Mouse (Mus musculus): ENCODE data around the gene Cpm. TPM values are rescaled to one million over a fixed set of nuclear protein-coding genes. Genes with fewer than 3 reads are reported as not detected.
"Not testable (repeated sequence)": the region's sequence is repeated elsewhere in the genome, so short reads cannot be mapped to it uniquely, and the experiment has no call there.

The Cpm gene
- polyA plus RNA-seq, 1 experiment from 2014 or later = 4.2 TPM

- peak within 1 kb of the TSS; percentile 99 for H3K27ac ChIP-seq (ENCODE audit: low read depth, low read length)
- whole genome bisulfite sequencing = under 1% methylated on average over 48 of the region's 52 CpGs
- peak within 1 kb of the TSS; percentile 81 for H3K4me2 ChIP-seq (ENCODE audit: low read depth, low read length)
- peak within 1 kb of the TSS; percentile 100 for H3K9ac ChIP-seq (replicated peaks; ENCODE audit: low read depth, low read length)
- peak; percentile 93 for ATAC-seq (ENCODE audit: low read depth)
- no peaks in the 10 kb centered on the region for H3K27me3 ChIP-seq (ENCODE audit: control insufficient read depth, insufficient read depth, low read length)
- peaks cover 20% of the 10 kb centered on the region; the same call in 1 of the 2 replicates for H3K4me1 ChIP-seq (ENCODE audit: control insufficient read depth, insufficient read depth, low read length)
- no peaks in the 10 kb centered on the region for H3K9me3 ChIP-seq (ENCODE audit: control insufficient read depth, low read length)
- H3K4me3 ChIP-seq (ENCODE audit: low read depth, low read length) = peak within 1 kb of the TSS; percentile 93
- no peaks in the 10 kb centered on the region; the same call in 1 of the 2 replicates for H3K36me3 ChIP-seq (ENCODE audit: control insufficient read depth, insufficient read depth, low read length)
Observed at GRCm38 (mm10) chr10:117710604-117711141, 81.4 kb downstream of the Cpm start, which contains the start of gene Mdm2. TSS of gene Mdm2 (minus strand) at chr10:117710758.

GRCm38 (mm10) chr10:117711408-117711807, 82.1 kb downstream of the Cpm start:
- ATAC-seq (ENCODE audit: low read depth) = no peak
- Histone ChIP-seq H3K9ac (replicated peaks; ENCODE audit: low read depth, low read length) (no peak overlapping the region), H3K9me3 (ENCODE audit: control insufficient read depth, low read length) (no peaks in the 10 kb centered on the region), H3K4me3 (ENCODE audit: low read depth, low read length) (peak overlapping the region; percentile 93), H3K4me1 (ENCODE audit: control insufficient read depth, insufficient read depth, low read length) (peaks cover 20% of the 10 kb centered on the region; the same call in 1 of the 2 replicates), H3K27me3 (ENCODE audit: control insufficient read depth, insufficient read depth, low read length) (no peaks in the 10 kb centered on the region), H3K27ac (ENCODE audit: low read depth, low read length) (no peak overlapping the region), H3K36me3 (ENCODE audit: control insufficient read depth, insufficient read depth, low read length) (no peaks in the 10 kb centered on the region; the same call in 1 of the 2 replicates), H3K4me2 (ENCODE audit: low read depth, low read length) (peak overlapping the region; percentile 59)
- 74% methylated on average over 5 of the region's 5 CpGs for WGBS

GRCm38 (mm10) chr10:117712191-117712754, 83.0 kb downstream of the Cpm start:
- no peaks in the 10 kb centered on the region; the same call in 1 of the 2 replicates for H3K36me3 ChIP-seq (ENCODE audit: control insufficient read depth, insufficient read depth, low read length)
- H3K27ac ChIP-seq (ENCODE audit: low read depth, low read length) = no peak overlapping the region
- H3K4me3 ChIP-seq (ENCODE audit: low read depth, low read length) = no peak overlapping the region
- no peaks in the 10 kb centered on the region for H3K27me3 ChIP-seq (ENCODE audit: control insufficient read depth, insufficient read depth, low read length)
- H3K4me1 ChIP-seq (ENCODE audit: control insufficient read depth, insufficient read depth, low read length) = peaks cover 14% of the 10 kb centered on the region; the same call in 1 of the 2 replicates
- WGBS = 90% methylated on average over 9 of the region's 9 CpGs
- no peak overlapping the region for H3K4me2 ChIP-seq (ENCODE audit: low read depth, low read length)
- ATAC-seq (ENCODE audit: low read depth) = no peak
- H3K9me3 ChIP-seq (ENCODE audit: control insufficient read depth, low read length) = no peaks in the 10 kb centered on the region
- no peak overlapping the region for H3K9ac ChIP-seq (replicated peaks; ENCODE audit: low read depth, low read length)

GRCm38 (mm10) chr10:117712871-117713270, 83.6 kb downstream of the Cpm start:
- no peak overlapping the region for H3K4me3 ChIP-seq (ENCODE audit: low read depth, low read length)
- H3K27ac ChIP-seq (ENCODE audit: low read depth, low read length) = no peak overlapping the region
- H3K4me1 ChIP-seq (ENCODE audit: control insufficient read depth, insufficient read depth, low read length) = peaks cover 14% of the 10 kb centered on the region; the same call in 1 of the 2 replicates
- no peak overlapping the region for H3K9ac ChIP-seq (replicated peaks; ENCODE audit: low read depth, low read length)
- H3K27me3 ChIP-seq (ENCODE audit: control insufficient read depth, insufficient read depth, low read length) = no peaks in the 10 kb centered on the region
- no peak overlapping the region for H3K4me2 ChIP-seq (ENCODE audit: low read depth, low read length)
- no peaks in the 10 kb centered on the region for H3K36me3 ChIP-seq (ENCODE audit: control insufficient read depth, insufficient read depth, low read length)
- WGBS = 94% methylated on average over 9 of the region's 9 CpGs
- ATAC-seq (ENCODE audit: low read depth) = no peak
- no peaks in the 10 kb centered on the region for H3K9me3 ChIP-seq (ENCODE audit: control insufficient read depth, low read length)

- no peak overlapping the region for H3K4me3 ChIP-seq (ENCODE audit: low read depth, low read length)
- WGBS = 95% methylated on average over 8 of the region's 8 CpGs
- H3K4me1 ChIP-seq (ENCODE audit: control insufficient read depth, insufficient read depth, low read length) = peaks cover 14% of the 10 kb centered on the region; the same call in 1 of the 2 replicates
- no peak overlapping the region for H3K27ac ChIP-seq (ENCODE audit: low read depth, low read length)
- no peaks in the 10 kb centered on the region for H3K9me3 ChIP-seq (ENCODE audit: control insufficient read depth, low read length)
- H3K9ac ChIP-seq (replicated peaks; ENCODE audit: low read depth, low read length) = no peak overlapping the region
- H3K27me3 ChIP-seq (ENCODE audit: control insufficient read depth, insufficient read depth, low read length) = no peaks in the 10 kb centered on the region
- no peak for ATAC-seq (ENCODE audit: low read depth)
- H3K36me3 ChIP-seq (ENCODE audit: control insufficient read depth, insufficient read depth, low read length) = no peaks in the 10 kb centered on the region
- no peak overlapping the region for H3K4me2 ChIP-seq (ENCODE audit: low read depth, low read length)
Observed at GRCm38 (mm10) chr10:117713466-117713865, 84.2 kb downstream of the Cpm start.

GRCm38 (mm10) chr10:117714048-117714545, 84.8 kb downstream of the Cpm start:
- Histone ChIP-seq H3K4me1 (ENCODE audit: control insufficient read depth, insufficient read depth, low read length) (peaks cover 9% of the 10 kb centered on the region; the same call in 1 of the 2 replicates), H3K9me3 (ENCODE audit: control insufficient read depth, low read length) (no peaks in the 10 kb centered on the region), H3K27me3 (ENCODE audit: control insufficient read depth, insufficient read depth, low read length) (no peaks in the 10 kb centered on the region), H3K27ac (ENCODE audit: low read depth, low read length) (no peak overlapping the region), H3K36me3 (ENCODE audit: control insufficient read depth, insufficient read depth, low read length) (no peaks in the 10 kb centered on the region), H3K4me3 (ENCODE audit: low read depth, low read length) (no peak overlapping the region), H3K4me2 (ENCODE audit: low read depth, low read length) (no peak overlapping the region), H3K9ac (replicated peaks; ENCODE audit: low read depth, low read length) (no peak overlapping the region)
- 95% methylated on average over 3 of the region's 3 CpGs for WGBS
- no peak for ATAC-seq (ENCODE audit: low read depth)

GRCm38 (mm10) chr10:117714928-117715500, 85.7 kb downstream of the Cpm start:
- Histone ChIP-seq H3K9me3 (ENCODE audit: control insufficient read depth, low read length) (no peaks in the 10 kb centered on the region), H3K9ac (replicated peaks; ENCODE audit: low read depth, low read length) (no peak overlapping the region), H3K36me3 (ENCODE audit: control insufficient read depth, insufficient read depth, low read length) (no peaks in the 10 kb centered on the region), H3K4me1 (ENCODE audit: control insufficient read depth, insufficient read depth, low read length) (peaks cover 4% of the 10 kb centered on the region; the same call in 1 of the 2 replicates), H3K4me2 (ENCODE audit: low read depth, low read length) (no peak overlapping the region), H3K27me3 (ENCODE audit: control insufficient read depth, insufficient read depth, low read length) (no peaks in the 10 kb centered on the region), H3K27ac (ENCODE audit: low read depth, low read length) (no peak overlapping the region), H3K4me3 (ENCODE audit: low read depth, low read length) (no peak overlapping the region)
- 76% methylated on average over 4 of the region's 4 CpGs for WGBS
- ATAC-seq (ENCODE audit: low read depth) = no peak

GRCm38 (mm10) chr10:117715654-117716053, 86.4 kb downstream of the Cpm start:
- WGBS = 97% methylated on average over 1 of the region's 1 CpGs
- not testable (repeated sequence) for H3K27ac ChIP-seq (ENCODE audit: low read depth, low read length); H3K36me3 ChIP-seq (ENCODE audit: control insufficient read depth, insufficient read depth, low read length); H3K27me3 ChIP-seq (ENCODE audit: control insufficient read depth, insufficient read depth, low read length); H3K4me1 ChIP-seq (ENCODE audit: control insufficient read depth, insufficient read depth, low read length); H3K9me3 ChIP-seq (ENCODE audit: control insufficient read depth, low read length); ATAC-seq (ENCODE audit: low read depth); H3K4me3 ChIP-seq (ENCODE audit: low read depth, low read length); H3K9ac ChIP-seq (replicated peaks; ENCODE audit: low read depth, low read length); H3K4me2 ChIP-seq (ENCODE audit: low read depth, low read length)

- Histone ChIP-seq H3K27me3 (ENCODE audit: control insufficient read depth, insufficient read depth, low read length) (no peaks in the 10 kb centered on the region), H3K4me1 (ENCODE audit: control insufficient read depth, insufficient read depth, low read length) (no peaks in the 10 kb centered on the region), H3K9me3 (ENCODE audit: control insufficient read depth, low read length) (no peaks in the 10 kb centered on the region), H3K9ac (replicated peaks; ENCODE audit: low read depth, low read length) (no peak overlapping the region), H3K36me3 (ENCODE audit: control insufficient read depth, insufficient read depth, low read length) (no peaks in the 10 kb centered on the region), H3K4me3 (ENCODE audit: low read depth, low read length) (no peak overlapping the region), H3K27ac (ENCODE audit: low read depth, low read length) (no peak overlapping the region), H3K4me2 (ENCODE audit: low read depth, low read length) (no peak overlapping the region)
- WGBS = 80% methylated on average over 3 of the region's 3 CpGs
- no peak for ATAC-seq (ENCODE audit: low read depth)
Observed at GRCm38 (mm10) chr10:117716686-117717085, 87.4 kb downstream of the Cpm start.
